Mouse (Mus musculus) urinary bladder, postnatal 4 days (tissue): ENCODE measurements around the gene Ankle1.
A peak's percentile ranks its signal among the peaks of the same experiment; 100 is the strongest.

ENCODE experiments used
- DNase-seq, 2 experiments: peaks; one replicate each; pipeline ENCODE4 v3.0.0; 2021 to 2022; ENCODE audit warnings: low spot score in 2 of 2

Ankle1 gene

GRCm38 (mm10) chr8:71381971-71382961 lies 23.5 kb upstream of the Ankle1 start:
- DNase-seq, result peak; percentile 88 to 91

GRCm38 (mm10) chr8:71383396-71383795 lies 22.4 kb upstream of the Ankle1 start:
- no peak for DNase-seq

- no peak for DNase-seq
Measured at GRCm38 (mm10) chr8:71383860-71384259, 21.9 kb upstream of the Ankle1 start.

- no peak for DNase-seq
Measured at GRCm38 (mm10) chr8:71385212-71385835, 20.5 kb upstream of the Ankle1 start.

- DNase-seq, result no peak
Measured at GRCm38 (mm10) chr8:71388267-71388666, 17.5 kb upstream of the Ankle1 start.

DNA sequence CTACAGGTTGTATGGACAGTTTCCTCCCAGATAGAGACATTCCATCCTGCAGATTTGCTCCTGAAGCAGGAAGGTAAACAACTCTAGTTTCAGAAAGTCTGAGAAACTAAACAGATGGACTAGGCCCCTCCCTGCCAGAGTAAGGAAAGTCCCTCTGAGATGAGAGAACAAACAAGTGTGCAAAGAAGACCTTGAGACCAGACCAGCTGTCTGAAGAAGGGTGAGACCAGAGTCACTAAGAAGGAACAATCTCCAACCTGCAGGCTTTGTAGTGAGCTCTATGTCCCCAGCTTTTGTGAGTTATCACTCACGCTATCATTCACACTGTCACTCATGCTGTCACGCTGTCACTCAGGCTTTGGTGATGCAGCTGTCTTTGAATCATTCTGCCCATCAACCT lies 14.1 kb upstream of the Ankle1 start:
- no peak for DNase-seq

DNA sequence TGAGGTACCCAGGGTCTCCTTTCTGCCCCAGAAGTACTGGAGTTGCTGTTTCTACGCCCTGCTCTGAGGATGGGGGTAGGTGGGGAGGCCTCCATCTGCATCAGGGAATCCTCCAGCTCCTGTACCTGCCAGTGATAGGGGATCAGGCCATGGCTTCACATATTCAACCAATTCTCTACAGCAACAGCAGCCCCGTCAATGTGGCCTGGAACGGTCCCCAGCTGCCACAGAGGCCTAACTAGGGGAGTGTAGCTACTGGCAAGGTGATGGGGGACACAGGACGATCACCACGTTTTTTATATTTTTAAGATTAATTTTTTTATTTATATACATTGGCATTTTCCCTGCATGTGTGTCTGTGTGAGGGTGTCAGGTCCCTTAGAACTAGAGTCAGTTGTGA lies 13.4 kb upstream of the Ankle1 start:
- no peak for DNase-seq

DNA sequence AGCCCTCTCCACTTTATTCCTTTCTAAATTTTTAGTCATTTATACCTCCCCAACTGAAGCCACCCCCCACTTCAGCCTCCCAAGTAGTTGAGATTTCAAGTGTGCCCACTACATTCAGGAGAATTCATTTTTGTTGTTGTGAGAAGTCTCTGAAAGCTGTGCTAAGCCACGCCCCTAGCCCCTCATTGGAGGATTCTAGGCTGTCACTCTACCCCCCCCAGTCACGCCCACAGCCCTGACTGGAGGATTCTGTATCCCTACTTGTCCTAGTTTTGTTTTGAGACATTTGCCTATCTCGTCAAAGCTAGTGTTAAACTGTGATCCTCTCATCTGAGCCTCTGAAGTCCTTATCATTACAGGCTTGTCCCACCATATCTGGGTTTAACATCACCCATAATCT lies 12.9 kb upstream of the Ankle1 start:
- no peak for DNase-seq

DNA sequence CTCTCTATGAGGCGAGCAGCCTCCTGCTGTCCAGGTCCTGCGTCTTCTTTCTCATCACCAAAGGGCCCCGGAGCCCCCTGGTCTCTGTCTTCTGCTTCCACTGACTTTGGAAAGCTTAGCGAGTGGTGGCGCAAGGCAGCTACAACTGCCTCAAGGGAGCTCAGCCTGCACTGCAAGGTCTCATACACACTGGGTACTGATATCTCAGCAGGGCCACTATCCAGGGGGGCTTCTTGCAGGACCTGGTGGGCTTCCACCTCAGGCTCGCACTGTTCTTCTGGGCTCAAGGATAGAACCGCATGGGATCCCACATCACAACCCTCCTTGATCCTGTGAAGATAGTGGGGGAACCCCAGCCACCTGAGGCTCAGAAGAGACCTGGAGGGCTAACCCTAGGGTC lies 11.3 kb upstream of the Ankle1 start:
- DNase-seq, result no peak

DNA sequence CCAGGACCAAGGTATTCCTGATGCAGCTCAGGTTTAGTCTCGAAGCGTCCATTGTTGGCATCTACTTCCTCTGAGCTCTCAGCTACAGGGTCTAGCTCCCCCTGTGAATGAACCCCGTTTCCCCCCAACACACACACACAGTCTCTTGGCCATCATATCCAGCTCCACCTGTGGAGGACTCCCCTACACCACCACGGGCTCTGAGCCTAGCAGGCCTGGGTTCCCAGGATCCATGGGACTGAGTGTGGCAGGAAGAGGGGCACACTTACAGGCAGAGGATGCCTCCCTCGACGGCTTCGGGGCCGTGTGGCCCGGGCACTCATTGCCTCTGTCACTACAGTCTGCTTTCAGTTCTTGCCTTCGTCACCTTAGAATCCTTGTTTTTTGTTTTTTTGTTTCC lies 10.7 kb upstream of the Ankle1 start:
- DNase-seq, result no peak

GRCm38 (mm10) chr8:71395629-71396028 lies 10.2 kb upstream of the Ankle1 start, which contains the start of gene Ushbp1:
Ushbp1 (minus strand) TSS chr8:71395802.
- DNase-seq, result no peak

- DNase-seq, result peak; percentile 89 to 92
Measured at GRCm38 (mm10) chr8:71396639-71397305, 9.0 kb upstream of the Ankle1 start, which contains the start of gene Babam1. Babam1 (plus strand) TSS chr8:71396861.

DNA sequence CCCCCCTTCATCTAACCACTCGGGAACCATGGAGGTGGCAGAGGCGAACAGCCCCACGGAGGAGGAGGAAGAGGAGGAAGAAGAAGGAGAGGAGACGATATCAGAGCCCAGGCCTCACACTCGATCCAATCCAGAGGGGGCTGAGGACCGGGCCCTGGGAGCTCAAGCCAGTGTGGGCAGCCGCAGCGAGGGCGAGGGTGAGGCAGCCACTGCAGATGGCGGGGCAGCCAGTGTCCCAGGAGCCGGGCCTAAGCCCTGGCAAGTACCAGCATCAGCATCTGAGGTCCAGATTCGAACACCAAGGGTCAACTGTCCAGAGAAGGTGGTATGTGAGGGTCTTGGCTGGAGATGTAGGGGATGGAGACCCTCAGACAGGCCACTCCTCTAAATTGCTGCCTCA lies 8.1 kb upstream of the Ankle1 start:
- DNase-seq, result no peak

DNA sequence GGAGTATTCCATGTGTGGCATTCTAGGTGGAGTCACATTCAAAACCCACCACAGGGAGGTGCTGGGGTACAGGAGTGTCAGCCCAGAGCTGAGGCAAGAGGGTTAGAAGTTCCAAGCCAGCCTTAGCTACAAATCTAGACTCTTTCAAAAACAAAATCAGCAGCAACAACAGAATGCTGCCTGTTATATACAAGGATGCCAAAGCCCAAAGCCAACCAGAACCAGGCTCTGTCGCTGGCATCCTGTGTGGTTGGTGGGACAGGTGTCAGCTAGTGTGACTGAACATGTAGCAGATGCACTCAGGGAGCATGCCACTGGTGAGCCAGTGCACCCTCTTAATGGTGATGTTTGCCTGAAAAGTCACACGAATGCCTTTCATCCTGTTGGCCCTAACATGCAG lies 5.0 kb upstream of the Ankle1 start:
- DNase-seq, result no peak

- DNase-seq, result no peak
Measured at GRCm38 (mm10) chr8:71401454-71401853, 4.4 kb upstream of the Ankle1 start.

- DNase-seq, result no peak
Measured at GRCm38 (mm10) chr8:71402446-71402964, 3.3 kb upstream of the Ankle1 start.

DNA sequence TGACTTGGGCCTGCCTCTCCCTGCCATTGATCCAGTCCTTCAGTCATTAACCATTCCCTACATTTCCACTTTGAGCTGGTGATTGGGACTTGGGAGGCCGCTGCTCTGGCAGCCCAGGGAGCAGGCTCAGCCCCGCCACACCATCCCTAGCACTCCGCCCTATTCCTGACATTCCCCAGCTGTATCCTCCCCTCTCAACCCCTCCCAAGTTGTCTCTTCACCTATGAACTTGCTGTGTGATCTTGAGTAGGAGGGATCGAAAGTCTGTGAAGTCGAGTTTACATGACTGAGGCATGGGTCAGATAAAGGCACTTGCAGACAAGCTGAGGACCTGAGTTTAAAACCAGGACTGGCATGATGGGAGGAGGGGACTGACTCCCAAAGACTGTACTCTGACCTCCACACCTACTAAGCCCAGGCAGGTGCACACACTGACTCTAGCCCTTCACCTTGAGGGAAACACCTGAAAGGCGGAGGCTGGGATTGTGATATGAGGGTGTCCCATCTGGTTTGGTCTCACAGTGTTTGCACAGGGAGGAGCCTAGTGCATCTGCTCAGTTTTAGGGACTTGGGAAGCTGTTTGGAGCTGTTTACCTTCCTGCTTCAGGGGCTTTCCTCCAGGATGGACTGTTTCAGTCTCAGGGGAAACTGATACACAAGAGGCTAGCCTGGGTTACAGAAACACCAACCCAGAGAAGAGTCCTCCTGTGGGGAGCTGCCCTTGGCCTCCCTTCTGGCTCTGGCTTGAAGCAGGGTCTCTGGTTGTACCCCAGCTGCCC lies 2.5 kb upstream of the Ankle1 start:
- DNase-seq, result no peak

DNA sequence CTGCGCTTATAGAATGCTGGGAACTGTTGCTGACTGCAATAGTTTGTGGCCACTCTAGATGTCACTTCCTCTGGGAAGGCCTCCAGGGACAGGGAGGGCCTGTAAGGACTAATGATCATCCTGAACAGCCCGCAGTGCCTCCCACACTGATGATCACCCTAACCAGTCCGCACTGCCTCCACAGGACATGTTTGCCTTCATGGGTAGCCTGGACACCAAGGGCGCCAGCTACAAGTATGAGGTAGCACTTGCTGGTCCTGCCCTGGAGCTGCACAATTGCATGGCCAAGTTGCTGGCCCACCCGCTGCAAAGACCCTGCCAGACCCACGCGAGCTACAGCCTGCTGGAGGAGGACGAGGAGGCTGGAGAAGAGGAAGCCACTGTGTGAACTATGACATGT lies 1.8 kb upstream of the Ankle1 start:
- DNase-seq, result no peak

DNA sequence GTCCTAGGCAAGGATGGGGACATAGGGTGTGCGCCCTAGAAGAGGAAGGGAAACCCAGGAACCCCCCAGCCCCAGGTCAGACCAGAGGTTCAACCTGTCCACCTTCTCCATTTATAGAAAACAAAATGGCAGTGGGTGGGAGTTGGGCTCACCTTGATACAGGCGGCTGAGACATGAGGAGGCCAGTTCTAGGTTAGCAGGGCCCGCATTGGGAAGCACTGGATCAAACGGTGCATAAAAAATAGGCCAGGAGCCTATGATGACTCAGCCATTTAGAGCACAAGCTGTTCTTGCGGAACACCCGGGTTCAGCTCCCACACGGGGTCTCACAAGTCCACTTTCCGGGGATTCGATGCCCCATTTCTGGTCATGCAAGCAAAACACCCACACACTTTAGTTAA lies 859 bp upstream of the Ankle1 start:
- DNase-seq, result peak in 1 of 2 experiments; percentile 53

DNA sequence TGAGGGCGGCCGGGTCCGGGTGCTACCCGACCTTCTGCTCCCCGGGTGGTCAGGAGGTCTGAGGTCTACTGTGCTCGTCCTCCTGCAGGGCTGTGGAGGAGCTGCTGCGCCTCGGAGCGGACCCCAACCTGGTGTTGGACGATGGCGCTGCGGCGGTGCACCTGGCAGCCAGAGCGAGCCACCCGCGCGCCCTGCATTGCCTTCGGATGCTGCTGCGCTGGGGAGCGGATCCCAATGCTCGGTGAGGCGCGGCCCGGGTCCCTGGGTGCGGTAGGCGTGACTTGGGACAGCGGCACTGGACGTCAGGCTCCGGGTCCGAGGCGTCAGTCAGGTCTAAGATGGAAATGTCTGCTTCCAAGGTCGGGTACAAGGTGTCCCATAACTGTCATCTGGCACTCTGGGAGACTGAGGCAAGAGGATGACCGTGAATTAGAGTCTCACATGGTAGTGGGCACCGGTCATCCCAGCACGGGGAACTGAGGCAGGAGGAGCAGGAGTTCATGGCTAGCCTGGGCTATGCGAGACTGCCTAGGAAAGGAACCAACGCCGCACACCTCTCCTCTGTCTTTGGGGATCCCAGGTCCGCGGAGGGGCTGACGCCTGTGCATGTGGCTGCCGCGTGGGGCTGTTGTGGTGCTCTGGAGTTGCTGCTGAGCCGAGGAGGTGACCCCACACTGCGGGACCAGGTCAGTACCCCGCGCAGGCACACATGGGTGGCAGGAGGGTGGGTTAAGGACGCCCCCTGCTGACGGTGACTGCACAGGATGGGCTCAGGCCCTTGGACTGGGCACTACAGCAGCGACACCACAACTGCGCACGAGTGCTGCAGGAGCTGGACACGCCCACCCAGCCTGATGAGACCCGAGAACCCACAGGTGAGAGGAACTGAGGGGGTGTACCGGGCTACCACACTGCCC lies 547 bp downstream of the Ankle1 start:
- DNase-seq, result peak in 1 of 2 experiments; percentile 46
